Mouse (Mus musculus): ENCODE data around the gene Sdr39u1. TPM values are rescaled to one million over a fixed set of nuclear protein-coding genes. Genes with fewer than 3 reads are reported as not detected.
A peak's percentile ranks its signal among the peaks of the same experiment; 100 is the strongest.

Gene Sdr39u1
- polyA plus RNA-seq, 1 experiment = 147 TPM

GRCm38 (mm10) chr14:55877469-55878315 lies 22.4 kb downstream of the Sdr39u1 start:
- no peak overlapping the region for H3K4me3 ChIP-seq (ENCODE audit: insufficient read depth, low read length)
- no peaks in the 10 kb centered on the region for H3K4me1 ChIP-seq (ENCODE audit: control insufficient read depth, insufficient read depth, low read length)
- no peak overlapping the region for H3K27ac ChIP-seq (ENCODE audit: insufficient read depth, low read length)
- TF ChIP-seq CTCF (IDR thresholded peaks at IDR 0.05; ENCODE audit: extremely low read depth, insufficient read depth, low read length) (no peak), POLR2A (IDR thresholded peaks at IDR 0.05; ENCODE audit: extremely low read depth, insufficient read depth, low read length) (no peak)

DNA sequence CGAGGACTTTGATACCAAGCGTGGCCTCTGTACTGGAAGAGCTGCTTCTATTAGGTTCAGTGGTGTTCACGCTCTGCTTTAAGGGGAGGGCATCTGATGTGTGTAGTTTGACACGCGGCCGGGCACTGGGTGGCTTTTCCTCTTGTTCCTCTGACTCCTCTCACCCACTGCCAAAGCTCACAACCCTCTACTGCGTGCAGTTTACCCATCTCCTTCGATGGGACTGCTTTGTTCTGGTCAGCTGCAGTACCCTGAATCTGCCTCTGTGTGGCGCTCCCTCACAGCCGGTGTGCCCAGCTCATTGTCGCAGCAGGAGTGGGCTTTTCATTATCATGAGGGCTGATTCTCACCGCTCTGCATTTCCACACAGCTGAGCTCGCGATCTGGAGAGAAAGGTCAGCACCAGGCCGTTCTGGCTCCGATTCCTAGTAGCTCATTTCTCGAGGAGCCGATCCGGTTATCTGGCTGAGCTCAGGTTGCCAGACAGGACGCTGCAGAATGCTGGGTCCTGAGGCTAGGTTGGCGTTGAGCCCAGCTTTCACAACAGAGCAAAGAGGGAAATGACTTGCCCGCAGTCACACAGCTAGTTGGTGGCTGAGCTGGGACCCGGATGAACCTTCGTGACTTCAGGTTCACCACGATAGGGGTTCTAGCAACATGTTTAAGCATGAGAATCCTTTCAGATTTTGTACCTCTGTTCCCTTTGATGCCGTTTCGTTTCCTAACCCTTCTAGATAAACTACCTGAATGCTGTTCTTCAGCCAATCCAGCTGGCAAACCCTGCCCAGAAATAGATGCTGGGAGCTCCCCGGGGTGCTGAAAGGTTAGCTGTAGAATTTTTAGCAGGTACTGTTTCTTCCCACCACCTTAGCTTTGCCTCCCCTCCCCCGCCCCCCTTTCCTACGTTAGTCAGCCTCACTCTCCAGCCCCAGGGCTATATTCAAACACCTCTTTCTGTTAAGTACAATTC lies 26.1 kb downstream of the Sdr39u1 start:
- H3K27ac ChIP-seq (ENCODE audit: insufficient read depth, low read length) = no peak overlapping the region
- H3K4me3 ChIP-seq (ENCODE audit: insufficient read depth, low read length) = peak overlapping the region; percentile 9
- no peaks in the 10 kb centered on the region for H3K4me1 ChIP-seq (ENCODE audit: control insufficient read depth, insufficient read depth, low read length)
- TF ChIP-seq POLR2A (IDR thresholded peaks at IDR 0.05; ENCODE audit: extremely low read depth, insufficient read depth, low read length) (no peak), CTCF (IDR thresholded peaks at IDR 0.05; ENCODE audit: extremely low read depth, insufficient read depth, low read length) (peak; percentile 88)

- H3K27ac ChIP-seq (ENCODE audit: insufficient read depth, low read length) = no peak overlapping the region
- H3K4me3 ChIP-seq (ENCODE audit: insufficient read depth, low read length) = no peak overlapping the region
- TF ChIP-seq CTCF (IDR thresholded peaks at IDR 0.05; ENCODE audit: extremely low read depth, insufficient read depth, low read length) (no peak), POLR2A (IDR thresholded peaks at IDR 0.05; ENCODE audit: extremely low read depth, insufficient read depth, low read length) (no peak)
Observed at GRCm38 (mm10) chr14:55873242-55873713, 26.8 kb downstream of the Sdr39u1 start.

DNA sequence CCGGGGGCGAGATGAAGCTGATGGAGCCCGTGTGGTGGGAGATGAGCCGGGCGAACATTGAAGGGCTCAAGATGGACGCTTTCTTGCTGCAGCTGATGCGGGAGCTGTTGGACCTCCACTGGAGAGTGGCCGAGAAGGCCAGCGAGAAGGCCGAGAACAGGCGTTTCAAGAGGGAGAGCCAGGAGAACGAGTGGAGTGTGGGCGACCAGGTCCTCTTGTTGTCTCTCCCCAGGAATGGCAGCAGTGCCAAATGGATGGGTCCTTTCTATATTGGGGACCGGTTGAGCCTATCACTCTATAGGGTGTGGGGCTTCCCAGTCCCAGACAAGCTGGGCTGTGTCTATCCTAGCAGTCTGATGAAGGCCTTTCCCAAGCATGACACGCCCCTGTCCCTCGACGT lies 27.5 kb downstream of the Sdr39u1 start:
- TF ChIP-seq CTCF (IDR thresholded peaks at IDR 0.05; ENCODE audit: extremely low read depth, insufficient read depth, low read length) (no peak), POLR2A (IDR thresholded peaks at IDR 0.05; ENCODE audit: extremely low read depth, insufficient read depth, low read length) (no peak)
- Histone ChIP-seq H3K4me3 (ENCODE audit: insufficient read depth, low read length) (no peak overlapping the region), H3K4me1 (ENCODE audit: control insufficient read depth, insufficient read depth, low read length) (no peaks in the 10 kb centered on the region), H3K27ac (ENCODE audit: insufficient read depth, low read length) (no peak overlapping the region)

More at GRCm38 (mm10) chr14:55873242-55873713, 26.8 kb downstream of the Sdr39u1 start:
- no peaks in the 10 kb centered on the region for H3K4me1 ChIP-seq (ENCODE audit: control insufficient read depth, insufficient read depth, low read length)

- H3K4me1 ChIP-seq (ENCODE audit: control insufficient read depth, insufficient read depth, low read length) = no peaks in the 10 kb centered on the region
- TF ChIP-seq POLR2A (IDR thresholded peaks at IDR 0.05; ENCODE audit: extremely low read depth, insufficient read depth, low read length) (no peak), CTCF (IDR thresholded peaks at IDR 0.05; ENCODE audit: extremely low read depth, insufficient read depth, low read length) (no peak)
- no peak overlapping the region for H3K27ac ChIP-seq (ENCODE audit: insufficient read depth, low read length)
- H3K4me3 ChIP-seq (ENCODE audit: insufficient read depth, low read length) = no peak overlapping the region
Observed at GRCm38 (mm10) chr14:55872039-55872438, 28.1 kb downstream of the Sdr39u1 start.

DNA sequence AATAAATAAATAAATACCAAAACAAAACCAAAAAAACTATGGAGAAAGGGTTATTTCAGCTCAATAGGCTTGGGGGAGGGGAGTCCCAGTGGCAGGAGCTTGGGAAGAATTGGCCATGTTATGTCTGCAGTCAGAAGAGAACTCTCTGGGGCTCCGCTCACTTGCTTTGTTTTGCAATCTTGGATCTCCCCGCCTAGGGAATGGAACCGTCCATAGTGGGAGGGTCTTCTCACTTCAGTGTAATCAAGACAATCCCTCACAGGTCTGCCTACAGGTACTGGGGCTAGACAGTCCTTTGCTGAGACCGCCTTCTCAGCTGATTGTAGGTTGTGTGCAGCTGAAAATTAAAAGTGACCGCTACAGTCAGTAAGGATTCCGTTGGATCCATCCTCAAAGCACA lies 30.6 kb downstream of the Sdr39u1 start:
- Histone ChIP-seq H3K4me3 (ENCODE audit: insufficient read depth, low read length) (no peak overlapping the region), H3K4me1 (ENCODE audit: control insufficient read depth, insufficient read depth, low read length) (no peaks in the 10 kb centered on the region), H3K27ac (ENCODE audit: insufficient read depth, low read length) (no peak overlapping the region)
- TF ChIP-seq CTCF (IDR thresholded peaks at IDR 0.05; ENCODE audit: extremely low read depth, insufficient read depth, low read length) = no peak
- no peak for TF ChIP-seq POLR2A (IDR thresholded peaks at IDR 0.05; ENCODE audit: extremely low read depth, insufficient read depth, low read length)

- TF ChIP-seq CTCF (IDR thresholded peaks at IDR 0.05; ENCODE audit: extremely low read depth, insufficient read depth, low read length) (no peak), POLR2A (IDR thresholded peaks at IDR 0.05; ENCODE audit: extremely low read depth, insufficient read depth, low read length) (no peak)
- H3K4me3 ChIP-seq (ENCODE audit: insufficient read depth, low read length) = no peak overlapping the region
- no peaks in the 10 kb centered on the region for H3K4me1 ChIP-seq (ENCODE audit: control insufficient read depth, insufficient read depth, low read length)
- H3K27ac ChIP-seq (ENCODE audit: insufficient read depth, low read length) = no peak overlapping the region
Observed at GRCm38 (mm10) chr14:55868230-55869026, 31.7 kb downstream of the Sdr39u1 start.

- peak; percentile 75 for TF ChIP-seq CTCF (IDR thresholded peaks at IDR 0.05; ENCODE audit: extremely low read depth, insufficient read depth, low read length)
- TF ChIP-seq POLR2A (IDR thresholded peaks at IDR 0.05; ENCODE audit: extremely low read depth, insufficient read depth, low read length) = no peak
- no peaks in the 10 kb centered on the region for H3K4me1 ChIP-seq (ENCODE audit: control insufficient read depth, insufficient read depth, low read length)
- no peak overlapping the region for H3K27ac ChIP-seq (ENCODE audit: insufficient read depth, low read length)
- no peak overlapping the region for H3K4me3 ChIP-seq (ENCODE audit: insufficient read depth, low read length)
Observed at GRCm38 (mm10) chr14:55866962-55867361, 33.1 kb downstream of the Sdr39u1 start.

GRCm38 (mm10) chr14:55863773-55864172 lies 36.3 kb downstream of the Sdr39u1 start:
- no peaks in the 10 kb centered on the region for H3K4me1 ChIP-seq (ENCODE audit: control insufficient read depth, insufficient read depth, low read length)
- no peak overlapping the region for H3K4me3 ChIP-seq (ENCODE audit: insufficient read depth, low read length)
- no peak overlapping the region for H3K27ac ChIP-seq (ENCODE audit: insufficient read depth, low read length)
- peak; percentile 77 for TF ChIP-seq CTCF (IDR thresholded peaks at IDR 0.05; ENCODE audit: extremely low read depth, insufficient read depth, low read length)
- TF ChIP-seq POLR2A (IDR thresholded peaks at IDR 0.05; ENCODE audit: extremely low read depth, insufficient read depth, low read length) = no peak
